Mouse (Mus musculus): ENCODE measurements at regions not wholly inside any gene's neighbourhood (a gene's known extent, or its start where the extent isn't known, plus 50 kb on each side); places are given as distances from the start of the nearest gene placed in this dataset.

GRCm38 (mm10) chr13:90313209-90313978 is 224.0 kb upstream of the Xrcc4 start:
- no peak for DNase-seq (ENCODE audit: low spot score)
- intact Hi-C loops (cut with DNase I): no loop called here

DNA sequence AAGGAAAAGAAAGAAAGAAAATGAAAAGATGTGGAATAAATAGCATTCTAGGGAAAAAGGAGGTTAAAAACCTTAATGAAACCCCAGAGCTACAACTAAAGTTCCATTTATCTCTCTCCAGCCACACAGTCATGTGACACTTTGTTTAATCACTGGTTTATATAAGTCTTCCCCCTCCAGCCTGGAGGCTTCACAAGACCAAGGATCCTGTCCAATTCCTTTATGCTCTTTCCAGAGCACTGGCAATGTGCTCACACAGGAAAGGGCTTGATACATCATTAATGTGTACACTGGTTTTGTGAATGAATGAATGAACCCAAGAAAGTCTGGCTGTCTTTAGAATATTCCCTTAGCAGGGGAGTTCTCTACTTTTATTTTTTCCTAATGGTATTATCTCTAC is 221.1 kb upstream of the Xrcc4 start:
- intact Hi-C loops (cut with DNase I): no loop called here
- no peak for DNase-seq (ENCODE audit: low spot score)

- intact Hi-C loops (cut with DNase I): no loop called here
- DNase-seq (ENCODE audit: low spot score): no peak
Measured at GRCm38 (mm10) chr13:90300481-90300880, 211.1 kb upstream of the Xrcc4 start.

DNA sequence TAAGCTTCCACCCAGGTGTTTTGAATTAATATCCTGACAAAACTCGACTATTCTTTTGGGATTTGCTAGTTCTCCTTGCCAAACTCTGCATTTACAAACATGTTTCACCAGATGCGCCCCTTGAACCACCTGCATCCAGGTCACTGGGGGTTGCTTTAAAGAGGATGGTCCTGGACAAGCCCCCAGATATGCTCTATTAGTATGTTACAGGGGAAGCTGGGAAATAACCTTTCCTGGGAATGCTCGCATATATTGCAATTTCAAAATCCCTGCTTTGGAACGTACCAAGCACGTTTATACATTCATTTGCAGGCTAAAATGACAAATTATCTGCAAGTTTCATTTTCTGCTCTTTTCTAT is 205.2 kb upstream of the Xrcc4 start:
- DNase-seq (ENCODE audit: low spot score): no peak
- intact Hi-C loops (cut with DNase I): no loop called here

GRCm38 (mm10) chr13:90293697-90294647 is 204.6 kb upstream of the Xrcc4 start:
- no peak for DNase-seq (ENCODE audit: low spot score)
- intact Hi-C loops (cut with DNase I): no loop called here

DNA sequence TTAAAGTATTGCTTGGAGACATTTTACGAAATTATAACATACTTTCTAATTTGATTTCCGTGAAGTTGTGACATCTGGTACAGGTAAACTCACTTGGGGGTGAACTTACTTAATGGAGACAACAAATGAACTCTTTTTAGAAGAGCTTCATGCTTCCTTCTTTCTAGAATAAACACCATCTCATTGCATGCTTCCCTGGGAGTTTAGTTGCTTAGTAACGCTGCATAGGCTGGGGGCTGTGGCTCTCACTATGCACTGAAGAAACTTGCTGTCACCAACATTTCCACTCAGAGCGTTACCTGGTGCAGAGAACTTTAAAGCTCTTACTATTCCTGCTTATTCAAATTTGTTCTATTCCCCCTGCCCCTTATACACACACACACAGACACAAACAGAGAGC is 203.5 kb upstream of the Xrcc4 start:
- DNase-seq (ENCODE audit: low spot score): no peak
- intact Hi-C loops (cut with DNase I): no loop called here

DNA sequence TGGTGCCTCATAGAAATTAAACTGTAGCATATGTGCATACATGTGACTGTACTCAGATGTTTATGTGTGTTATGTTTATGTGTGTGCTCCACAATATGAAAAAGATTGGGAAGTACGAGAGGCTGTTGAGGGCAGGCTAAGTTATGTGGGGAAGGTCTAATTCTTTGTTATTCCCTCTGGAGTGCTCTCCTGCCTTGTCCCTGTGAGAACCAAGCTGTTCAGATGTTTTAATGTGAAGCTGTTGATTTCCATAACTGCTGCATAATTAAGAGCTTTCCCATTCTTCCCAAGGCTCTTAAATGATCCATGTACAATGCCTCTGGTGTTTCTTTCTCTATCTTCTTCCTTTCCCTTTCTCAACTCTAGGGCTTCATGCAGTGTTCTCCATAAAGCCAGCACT is 202.7 kb upstream of the Xrcc4 start:
- intact Hi-C loops (cut with DNase I): no loop called here

DNA sequence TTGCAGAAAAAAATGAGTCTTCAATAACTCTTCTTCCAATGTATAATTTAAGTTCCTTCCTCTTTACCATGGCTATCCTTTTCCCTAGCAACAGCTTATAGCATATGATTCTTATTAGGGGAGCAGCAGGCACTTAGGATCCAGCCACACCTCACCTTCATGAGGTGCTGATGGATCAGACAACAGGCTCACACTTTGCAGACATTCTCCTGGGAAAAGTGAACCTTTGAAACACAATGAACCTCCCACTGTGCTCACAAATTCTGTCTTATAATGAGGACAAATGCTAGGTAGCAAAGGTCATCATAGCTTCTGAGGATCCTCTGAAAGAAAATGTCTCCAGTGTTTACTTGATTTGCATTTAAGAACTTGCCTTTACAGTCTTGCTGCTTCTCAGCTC is 191.6 kb upstream of the Xrcc4 start:
- DNase-seq (ENCODE audit: low spot score): no peak

More for the DNA sequence above, 202.7 kb upstream of the Xrcc4 start:
- DNase-seq (ENCODE audit: low spot score): no peak

GRCm38 (mm10) chr13:90279786-90280382 is 190.5 kb upstream of the Xrcc4 start:
- intact Hi-C loops (cut with DNase I): no loop called here
- DNase-seq (ENCODE audit: low spot score): peak; percentile 0

More for the DNA sequence above, 191.6 kb upstream of the Xrcc4 start:
- intact Hi-C loops (cut with DNase I): no loop called here

DNA sequence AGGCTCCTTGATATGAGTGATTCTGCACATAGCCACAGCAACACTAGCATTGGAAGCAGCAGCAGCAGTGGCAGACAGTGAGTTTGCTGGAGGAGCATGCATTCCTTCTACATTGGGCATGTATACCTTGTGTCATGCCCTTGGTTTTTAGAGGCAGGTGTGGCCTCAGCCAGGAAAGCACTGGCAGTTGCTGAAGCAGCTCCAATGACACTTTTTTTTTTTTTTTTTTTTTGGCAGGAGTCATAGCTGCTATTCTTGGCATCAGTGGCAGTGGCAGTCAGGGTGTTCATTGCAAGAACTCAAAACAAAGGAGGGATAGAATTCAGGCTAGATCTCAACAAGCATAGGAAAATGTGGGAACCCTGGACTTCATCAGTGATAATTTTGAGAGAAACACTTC is 189.9 kb upstream of the Xrcc4 start:
- DNase-seq (ENCODE audit: low spot score): no peak
- intact Hi-C loops (cut with DNase I): no loop called here

DNA sequence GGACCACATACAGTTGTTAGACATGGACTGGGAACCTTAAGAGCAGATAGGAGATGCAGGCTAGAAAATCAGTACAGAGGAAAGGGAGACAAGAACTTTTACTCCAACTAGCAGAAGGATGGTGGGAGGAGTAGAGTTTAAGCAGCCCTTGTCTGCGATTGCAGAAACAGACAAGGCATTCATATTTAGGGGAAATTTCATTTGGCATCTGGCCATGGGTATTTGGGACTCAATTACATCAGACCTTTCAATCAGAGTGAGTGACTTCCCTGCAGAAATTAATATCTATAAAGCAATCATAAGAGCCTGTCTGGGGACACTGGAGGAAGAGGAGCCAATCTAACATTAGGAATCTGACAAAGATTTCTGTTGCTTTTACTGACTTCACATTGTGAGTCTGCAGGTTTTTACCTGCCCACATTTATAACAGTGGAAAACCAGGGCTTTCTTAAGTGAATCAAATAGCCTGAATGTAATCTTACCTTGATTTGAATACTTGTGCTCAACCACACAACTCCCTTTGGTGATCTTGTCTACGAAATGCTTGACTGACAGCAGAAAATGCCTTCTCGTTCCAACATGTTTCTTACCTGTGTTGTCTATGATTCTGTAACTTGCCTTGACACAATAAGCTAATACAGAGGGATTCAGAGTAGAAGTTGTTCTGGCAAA is 169.8 kb upstream of the Xrcc4 start:
- DNase-seq (ENCODE audit: low spot score): no peak
- intact Hi-C loops (cut with DNase I): no loop called here

- intact Hi-C loops (cut with DNase I): no loop called here
- DNase-seq (ENCODE audit: low spot score): no peak
Measured at GRCm38 (mm10) chr13:90252981-90253380, 163.6 kb upstream of the Xrcc4 start.

GRCm38 (mm10) chr13:90245997-90246765 is 156.8 kb upstream of the Xrcc4 start:
- intact Hi-C loops (cut with DNase I): no loop called here
- DNase-seq (ENCODE audit: low spot score): no peak

DNA sequence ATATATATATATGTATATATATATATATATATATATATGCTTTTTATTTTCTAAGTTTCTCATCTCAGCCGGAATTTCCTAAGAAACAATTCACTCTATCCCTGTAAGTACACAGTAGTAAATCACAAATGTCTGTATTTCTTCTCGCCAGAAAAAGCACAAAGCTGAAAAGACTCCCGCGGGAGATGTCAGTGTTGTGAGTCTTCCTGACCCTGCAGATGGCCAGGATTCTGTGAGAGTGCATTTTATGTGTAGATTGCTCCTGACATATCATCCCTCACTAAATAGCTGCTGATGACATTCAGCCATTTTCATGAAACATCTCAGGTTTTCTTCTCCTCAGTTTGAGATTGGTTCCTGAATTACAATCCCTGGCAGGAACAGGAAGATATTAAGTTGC is 148.9 kb upstream of the Xrcc4 start:
- intact Hi-C loops (cut with DNase I): no loop called here
- DNase-seq (ENCODE audit: low spot score): no peak

DNA sequence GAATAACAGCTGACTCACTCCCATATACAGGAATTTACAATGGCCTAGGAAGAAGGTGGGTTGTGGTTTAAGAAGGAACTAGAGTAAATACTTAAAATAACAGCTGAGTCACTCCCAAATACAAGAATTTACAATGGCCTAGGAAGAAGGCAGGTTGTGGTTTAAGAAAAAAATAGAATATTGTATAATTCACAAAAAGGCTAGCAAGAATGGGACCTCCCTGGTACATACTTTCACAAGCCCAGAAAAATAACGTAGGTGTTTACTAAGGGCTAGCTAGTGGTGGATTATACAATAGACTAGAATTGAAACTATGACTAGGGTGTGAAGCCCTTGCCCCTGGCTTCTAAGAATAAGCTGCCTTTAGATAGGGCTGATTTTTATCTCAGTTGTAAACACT is 144.6 kb upstream of the Xrcc4 start:
- no peak for DNase-seq (ENCODE audit: low spot score)
- intact Hi-C loops (cut with DNase I): no loop called here

DNA sequence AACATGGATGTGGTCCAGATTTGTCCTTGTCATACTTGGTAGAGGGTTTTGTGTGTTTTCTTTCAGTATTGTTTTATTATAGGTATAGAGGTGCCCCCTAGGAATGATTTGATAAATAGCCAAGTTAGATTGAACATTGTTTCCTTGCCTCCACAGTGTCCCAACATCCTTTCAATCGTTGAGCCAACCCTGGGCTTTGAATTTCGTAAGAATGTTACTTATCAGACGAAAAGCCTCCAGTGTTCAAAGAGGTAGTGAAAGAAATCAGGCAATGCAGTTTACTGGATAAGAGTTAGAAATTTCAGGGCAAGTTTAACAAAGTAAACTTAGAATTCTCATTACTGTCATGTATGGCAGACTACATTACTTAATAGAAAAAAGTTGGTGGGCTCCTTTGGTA is 144.2 kb upstream of the Xrcc4 start:
- no peak for DNase-seq (ENCODE audit: low spot score)
- intact Hi-C loops (cut with DNase I): no loop called here

DNA sequence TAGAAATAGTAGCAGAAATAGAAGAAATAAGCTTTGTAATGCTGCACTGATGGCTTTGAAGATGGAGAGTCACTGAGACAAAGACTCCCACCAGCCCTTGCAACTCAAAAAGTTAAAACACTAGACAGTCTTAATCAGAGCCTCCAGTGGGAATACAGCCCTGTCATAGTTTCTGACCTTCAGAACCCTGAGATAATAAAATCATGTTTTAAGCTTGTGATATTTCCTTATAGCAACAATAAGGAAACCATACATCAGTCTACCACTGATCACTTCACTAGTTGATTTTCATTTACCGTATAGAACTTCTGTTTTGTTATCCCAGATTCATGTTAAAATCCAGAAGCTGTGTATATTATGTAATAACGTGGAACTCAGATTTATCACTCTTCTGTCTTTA is 139.7 kb upstream of the Xrcc4 start:
- intact Hi-C loops (cut with DNase I): no loop called here
- DNase-seq (ENCODE audit: low spot score): no peak

- intact Hi-C loops (cut with DNase I): no loop called here
- no peak for DNase-seq (ENCODE audit: low spot score)
Measured at GRCm38 (mm10) chr13:90226212-90226611, 136.8 kb upstream of the Xrcc4 start.

GRCm38 (mm10) chr13:90212390-90212789 is 123.0 kb upstream of the Xrcc4 start:
- intact Hi-C loops (cut with DNase I): no loop called here
- no peak for DNase-seq (ENCODE audit: low spot score)

DNA sequence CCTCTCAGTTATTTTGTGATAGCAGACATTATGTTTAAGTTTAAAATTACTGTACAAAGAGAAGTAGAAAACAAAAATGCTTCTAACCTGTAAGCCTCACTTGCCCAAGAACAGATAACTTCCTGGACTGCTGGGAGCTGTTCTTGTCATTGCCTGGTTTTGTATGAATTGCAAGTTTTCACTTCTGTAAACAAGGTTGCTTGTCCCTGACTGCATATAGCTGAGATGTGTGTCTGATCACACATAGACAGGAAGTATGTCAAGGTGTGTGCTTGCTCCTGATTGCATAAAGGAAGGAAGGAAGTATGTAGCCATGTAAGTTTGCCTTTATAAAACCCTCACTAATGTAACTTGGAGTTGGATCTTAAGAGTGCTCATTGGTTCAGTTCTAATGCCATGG is 118.5 kb upstream of the Xrcc4 start:
- intact Hi-C loops (cut with DNase I): no loop called here
- no peak for DNase-seq (ENCODE audit: low spot score)

Measured in heart, postnatal 25 days (tissue).